Mouse (Mus musculus) bone marrow macrophage, adult 2 months (primary cell): ENCODE data around the gene Gins2.

Experiments used
- CTCF ChIP-seq: IDR thresholded peaks from 2 replicates; pipeline ENCODE4 v1.5.1; 2012; ENCODE audit warnings: low read depth, mild to moderate bottlenecking, low read length, moderate library complexity
- POLR2A ChIP-seq: IDR thresholded peaks from 2 replicates; pipeline ENCODE4 v1.6.1; 2012; ENCODE audit warnings: mild to moderate bottlenecking, low read depth, low read length, borderline replicate concordance

- TF ChIP-seq CTCF (peak; percentile 54), POLR2A (peak; percentile 15; the same call in 1 of the 2 replicates)
Measured at GRCm38 (mm10) chr8:120538397-120539240, 50.5 kb downstream of the Gins2 start.
